Mouse (Mus musculus) heart, embryonic 11.5 days (tissue): Measurements from ENCODE around the gene Hax1. TPM values are rescaled to one million over a fixed set of nuclear protein-coding genes. Genes with fewer than 3 reads are reported as not detected.

Experiments used
- ATAC-seq: fragments of 200-750 bp; cut with Nextera tagmentation; replicated peaks from 2 replicates; pipeline ENCODE4 v1.8.0; 2017; ENCODE audit warnings: moderate library complexity; ENCODE audit not compliant: insufficient number of reproducible peaks, low FRiP score, low TSS enrichment
- H3K27ac ChIP-seq: fragments of 300-500 bp; sonication (generic); 2 replicates; pipeline ENCODE4 v1.5.1; 2014; ENCODE audit warnings: mild to moderate bottlenecking, low read depth, low read length
- H3K27me3 ChIP-seq: fragments of 300-500 bp; sonication (generic); 2 replicates; pipeline ENCODE4 v1.6.1; 2014; ENCODE audit warnings: mild to moderate bottlenecking, low read length, mixed read lengths; ENCODE audit not compliant: control insufficient read depth, insufficient read depth
- H3K36me3 ChIP-seq: fragments of 300-500 bp; sonication (generic); 2 replicates; pipeline ENCODE4 v1.6.1; 2014; ENCODE audit warnings: mild to moderate bottlenecking, low read length, moderate library complexity, mixed read lengths; ENCODE audit not compliant: control insufficient read depth, insufficient read depth
- H3K4me1 ChIP-seq: fragments of 300-500 bp; sonication (generic); 2 replicates; pipeline ENCODE4 v1.6.1; 2014; ENCODE audit warnings: low read length; ENCODE audit not compliant: control insufficient read depth, insufficient read depth
- H3K4me2 ChIP-seq: fragments of 300-500 bp; sonication (generic); 2 replicates; pipeline ENCODE4 v1.6.1; 2014; ENCODE audit warnings: mild to moderate bottlenecking, moderate library complexity
- H3K4me3 ChIP-seq: fragments of 300-500 bp; sonication (generic); 2 replicates; pipeline ENCODE4 v1.5.1; 2014; ENCODE audit warnings: low read depth, low read length
- H3K9ac ChIP-seq: fragments of 300-500 bp; sonication (generic); 2 replicates; pipeline ENCODE4 v1.6.1; 2014; ENCODE audit warnings: mild to moderate bottlenecking, low read depth, low read length, moderate library complexity
- H3K9me3 ChIP-seq: fragments of 300-500 bp; sonication (generic); replicated peaks from 2 replicates; pipeline ENCODE4 v1.6.1; 2016; ENCODE audit warnings: low read length; ENCODE audit not compliant: control insufficient read depth
- WGBS: fragments of 180-500 bp; shearing (Covaris S2); extraction: QIAGEN DNeasy Blood & Tissue Kit; methylation state at CpG from one replicate; pipeline ENCODE4 v1.1.7; 2014; ENCODE audit not compliant: insufficient replicate concordance; 5-methylcytosine and 5-hydroxymethylcytosine counted together
- polyA plus RNA-seq: library from polyadenylated mRNA; unstranded; fragments of >200 nt; fragmentation: Nextera tagmentation; extraction: Ambion mirVana; gene quantifications from 2 replicates; pipeline ENCODE4 v1.2.1, GENCODE M21; 2014

Hax1 gene
- polyA plus RNA-seq, 1 experiment from 2014 or later: 91.0 TPM

GRCm38 (mm10) chr3:89965972-89966371 lies 32.6 kb downstream of the Hax1 start:
- 87% methylated on average over 5 of the region's 5 CpGs for WGBS
- Histone ChIP-seq H3K36me3 (no peaks in the 10 kb centered on the region), H3K27ac (no peak overlapping the region), H3K9ac (no peak overlapping the region), H3K4me1 (peaks cover 27% of the 10 kb centered on the region), H3K27me3 (no peaks in the 10 kb centered on the region), H3K9me3 (no peaks in the 10 kb centered on the region), H3K4me2 (no peak overlapping the region), H3K4me3 (no peak overlapping the region)
- no peak for ATAC-seq

DNA sequence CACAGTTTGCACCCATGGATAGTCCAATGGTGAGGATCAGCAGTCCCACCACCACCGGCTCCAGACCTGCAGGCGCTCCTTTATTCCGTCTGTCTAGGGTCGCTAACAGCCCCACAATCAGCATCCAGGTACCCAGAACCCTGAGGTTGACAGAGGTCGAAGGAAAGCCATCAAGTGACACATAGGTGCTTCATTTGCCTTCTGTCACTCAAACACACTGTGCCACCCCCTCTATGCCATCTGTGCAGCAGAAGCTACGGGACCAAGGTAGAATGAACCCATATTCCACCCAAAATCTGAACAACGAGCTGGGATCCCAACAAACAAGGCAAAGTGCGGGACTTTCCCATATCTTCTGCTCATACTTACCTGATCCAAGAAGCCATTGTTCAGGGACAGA lies 33.0 kb downstream of the Hax1 start:
- Histone ChIP-seq H3K4me2 (no peak overlapping the region), H3K36me3 (no peaks in the 10 kb centered on the region), H3K4me3 (no peak overlapping the region), H3K9me3 (no peaks in the 10 kb centered on the region), H3K4me1 (peaks cover 30% of the 10 kb centered on the region), H3K9ac (no peak overlapping the region), H3K27me3 (no peaks in the 10 kb centered on the region), H3K27ac (no peak overlapping the region)
- no peak for ATAC-seq
- WGBS: 91% methylated on average over 8 of the region's 8 CpGs

DNA sequence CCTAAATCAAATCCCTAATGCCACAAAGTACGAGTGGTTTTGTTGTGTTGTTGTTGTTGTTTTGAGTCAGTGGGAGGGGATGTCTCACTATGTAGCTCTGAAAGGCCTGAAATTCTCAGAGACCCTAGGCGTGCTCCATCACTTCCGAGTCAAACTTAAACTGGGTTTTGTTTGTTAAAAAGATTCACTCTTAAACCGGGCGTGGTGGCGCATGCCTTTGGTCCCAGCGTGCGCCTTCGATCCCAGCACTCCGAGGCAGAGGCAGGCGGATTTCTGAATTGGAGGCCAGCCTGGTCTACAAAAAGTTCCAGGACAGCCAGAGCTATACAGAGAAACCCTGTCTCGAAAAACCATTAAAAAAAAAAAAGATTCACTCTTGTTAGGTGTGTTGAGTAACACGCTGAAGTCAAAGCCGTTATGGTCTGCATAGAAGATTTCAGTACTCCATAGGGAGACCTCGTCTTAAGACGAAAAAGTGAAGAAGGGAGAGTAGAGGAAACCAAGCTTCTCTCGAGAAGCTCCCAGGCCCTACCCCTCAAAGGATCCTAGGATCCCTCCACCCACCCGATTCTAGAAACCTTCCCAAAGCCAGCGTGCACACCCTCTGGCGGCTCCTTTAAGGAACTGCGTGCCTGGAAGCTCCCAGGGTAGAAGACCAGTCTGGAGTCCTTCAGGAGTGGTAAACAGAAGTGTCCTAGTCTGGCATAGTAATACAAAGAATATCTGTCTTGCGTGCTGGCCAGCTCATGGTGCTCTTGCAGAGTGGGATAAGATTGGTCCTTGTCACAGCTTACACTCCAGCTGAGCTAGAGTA lies 34.4 kb downstream of the Hax1 start:
- Histone ChIP-seq H3K4me3 (peak overlapping the region; percentile 96), H3K9ac (peak overlapping the region; percentile 94), H3K36me3 (no peaks in the 10 kb centered on the region), H3K9me3 (no peaks in the 10 kb centered on the region), H3K4me1 (peaks cover 41% of the 10 kb centered on the region), H3K27me3 (no peaks in the 10 kb centered on the region), H3K27ac (peak overlapping the region; percentile 97), H3K4me2 (peak overlapping the region; percentile 97)
- 30% methylated on average over 22 of the region's 22 CpGs for WGBS
- no peak for ATAC-seq

DNA sequence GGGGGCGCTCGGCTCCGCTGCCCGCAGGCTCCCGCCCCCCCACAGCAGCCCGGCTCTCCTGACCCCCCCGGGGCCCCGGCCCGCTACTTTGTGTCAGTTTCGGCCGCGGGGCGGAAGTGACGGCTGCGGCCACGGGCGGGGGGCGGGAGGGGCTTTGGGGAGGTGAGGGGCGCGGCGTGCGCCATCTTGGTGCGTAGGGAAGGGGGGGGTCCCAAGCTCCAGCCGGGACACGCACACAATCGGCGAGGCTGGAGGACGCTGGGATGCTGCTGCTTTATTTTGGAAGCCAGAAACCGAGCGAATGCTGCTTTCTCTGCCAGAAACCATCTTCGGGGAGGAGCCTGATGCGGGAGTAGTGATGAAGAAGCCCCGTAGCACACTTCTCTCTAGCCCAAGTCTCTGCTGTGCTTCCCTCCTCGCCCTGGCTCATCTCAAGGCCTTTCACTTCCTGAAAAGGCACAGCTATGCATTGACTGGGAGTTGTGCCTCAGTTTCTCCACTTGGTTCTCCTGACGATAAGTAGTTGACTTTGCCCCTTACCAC lies 35.3 kb downstream of the Hax1 start, which contains the start of gene Atp8b2:
Gene Atp8b2 (minus strand): TSS at position 288 of the 543 bp plus-strand sequence.
- H3K4me1 ChIP-seq: peaks cover 38% of the 10 kb centered on the region
- H3K36me3 ChIP-seq: peaks cover 5% of the 10 kb centered on the region; the same call in 1 of the 2 replicates

GRCm38 (mm10) chr3:89962751-89963220 lies 35.8 kb downstream of the Hax1 start:
- no peaks in the 10 kb centered on the region for H3K9me3 ChIP-seq
- H3K27me3 ChIP-seq: no peaks in the 10 kb centered on the region
- H3K4me1 ChIP-seq: peaks cover 38% of the 10 kb centered on the region
- 2% methylated on average over 30 of the region's 30 CpGs for WGBS
- peaks cover 10% of the 10 kb centered on the region; the same call in 1 of the 2 replicates for H3K36me3 ChIP-seq
- peak overlapping the region; percentile 97 for H3K4me2 ChIP-seq
- H3K4me3 ChIP-seq: peak overlapping the region; percentile 96
- peak overlapping the region; percentile 97 for H3K27ac ChIP-seq
- peak overlapping the region; percentile 94 for H3K9ac ChIP-seq
- no peak for ATAC-seq

More for the DNA sequence above, 35.3 kb downstream of the Hax1 start, which contains the start of gene Atp8b2:
- peak within 1 kb of the TSS; percentile 94 for H3K9ac ChIP-seq
- peak within 1 kb of the TSS; percentile 97 for H3K4me2 ChIP-seq
- WGBS: under 1% methylated on average over 25 of the region's 35 CpGs
- no peaks in the 10 kb centered on the region for H3K27me3 ChIP-seq
- peak within 1 kb of the TSS; percentile 97 for H3K27ac ChIP-seq
- ATAC-seq: peak; percentile 51
- peak within 1 kb of the TSS; percentile 96 for H3K4me3 ChIP-seq
- H3K9me3 ChIP-seq: no peaks in the 10 kb centered on the region

DNA sequence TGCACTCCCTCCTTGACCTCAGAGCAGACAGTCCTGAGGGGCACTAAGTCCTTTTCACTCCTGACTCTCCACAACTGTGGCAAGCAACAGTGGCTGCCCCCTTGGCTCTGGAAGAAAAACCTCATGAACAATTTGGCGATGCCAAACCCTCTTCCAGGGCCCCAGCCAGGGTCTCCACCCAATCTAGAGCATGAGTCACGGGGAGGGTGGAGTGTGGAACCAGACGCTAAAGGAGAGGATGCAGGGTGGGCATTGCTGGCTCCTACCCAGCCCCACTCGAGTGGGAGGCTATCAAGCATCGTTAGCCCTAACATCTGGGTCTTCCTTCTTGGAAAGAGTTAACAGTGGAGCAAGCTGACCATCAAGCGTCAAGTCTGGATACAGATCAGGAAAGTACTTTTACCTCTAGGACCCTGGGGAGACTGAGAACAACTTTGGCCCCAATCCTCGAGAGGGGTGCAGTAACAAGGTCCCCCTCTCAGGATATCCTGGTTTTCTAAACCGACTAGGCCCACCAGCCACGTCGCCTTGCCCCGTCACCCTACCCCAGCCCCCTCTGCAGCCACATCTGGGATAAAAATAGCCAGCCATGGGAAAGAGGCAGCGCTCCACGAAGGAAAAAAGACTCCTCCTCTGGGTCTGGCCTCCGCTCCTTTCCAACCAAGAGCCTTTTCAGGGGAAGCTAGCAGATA lies 36.4 kb downstream of the Hax1 start:
- ATAC-seq: no peak

GRCm38 (mm10) chr3:89961436-89961835 lies 37.1 kb downstream of the Hax1 start:
- Histone ChIP-seq H3K9me3 (no peaks in the 10 kb centered on the region), H3K4me3 (peak overlapping the region; percentile 96), H3K36me3 (peaks cover 17% of the 10 kb centered on the region), H3K27ac (peak overlapping the region; percentile 97), H3K9ac (peak overlapping the region; percentile 94), H3K27me3 (no peaks in the 10 kb centered on the region), H3K4me1 (peaks cover 38% of the 10 kb centered on the region), H3K4me2 (peak overlapping the region; percentile 97)
- ATAC-seq: no peak
- 46% methylated on average over 4 of the region's 4 CpGs for WGBS

More for the DNA sequence above, 36.4 kb downstream of the Hax1 start:
- peak overlapping the region; percentile 97 for H3K27ac ChIP-seq
- H3K9me3 ChIP-seq: no peaks in the 10 kb centered on the region
- H3K4me2 ChIP-seq: peak overlapping the region; percentile 97
- WGBS: 3% methylated on average over 14 of the region's 14 CpGs
- peak overlapping the region; percentile 94 for H3K9ac ChIP-seq
- no peaks in the 10 kb centered on the region for H3K27me3 ChIP-seq
- peak overlapping the region; percentile 96 for H3K4me3 ChIP-seq
- peaks cover 11% of the 10 kb centered on the region; the same call in 1 of the 2 replicates for H3K36me3 ChIP-seq
- peaks cover 38% of the 10 kb centered on the region for H3K4me1 ChIP-seq

DNA sequence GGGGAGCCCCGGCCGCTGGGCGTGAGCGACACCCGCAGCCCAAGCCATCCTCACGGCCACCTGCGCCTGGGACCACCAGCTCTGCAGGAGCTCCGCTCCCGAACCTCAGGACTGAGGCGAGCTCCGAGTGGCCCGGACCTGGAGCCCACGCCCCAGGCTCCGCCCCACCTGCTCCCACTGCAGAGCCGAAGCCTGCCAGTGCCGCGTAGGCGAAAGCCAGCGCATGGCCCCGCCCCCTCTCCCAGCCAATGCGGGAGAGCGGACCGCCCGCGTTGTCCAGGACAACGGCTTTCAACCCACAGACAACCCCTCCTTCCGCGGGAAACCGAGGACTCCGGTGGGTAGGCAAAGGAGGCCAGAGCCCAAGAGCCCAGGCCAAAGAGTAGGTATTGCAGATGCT lies 38.1 kb downstream of the Hax1 start:
- peak; percentile 83 for ATAC-seq
- H3K4me1 ChIP-seq: peaks cover 38% of the 10 kb centered on the region
- 1% methylated on average over 30 of the region's 30 CpGs for WGBS
- H3K27ac ChIP-seq: 0 out of 2 replicates have a peak overlapping the region, but pooled peaks have one; percentile 46
- H3K4me3 ChIP-seq: peak overlapping the region; percentile 96
- peak overlapping the region; percentile 97 for H3K4me2 ChIP-seq
- H3K9ac ChIP-seq: peak overlapping the region; percentile 73
- H3K27me3 ChIP-seq: no peaks in the 10 kb centered on the region
- no peaks in the 10 kb centered on the region for H3K9me3 ChIP-seq
- peaks cover 21% of the 10 kb centered on the region for H3K36me3 ChIP-seq
